Mouse (Mus musculus) Muller cell, postnatal 12 days (primary cell): ENCODE results near the gene Pla2g5.
"Not testable (repeated sequence)": the region's sequence is repeated elsewhere in the genome, so short reads cannot be mapped to it uniquely, and the experiment has no call there.

Source experiments
- DNase-seq: peaks from one replicate; pipeline ENCODE4 v3.0.0-alpha.2; 2015; ENCODE audit errors: inconsistent ontology term

Gene Pla2g5

DNA sequence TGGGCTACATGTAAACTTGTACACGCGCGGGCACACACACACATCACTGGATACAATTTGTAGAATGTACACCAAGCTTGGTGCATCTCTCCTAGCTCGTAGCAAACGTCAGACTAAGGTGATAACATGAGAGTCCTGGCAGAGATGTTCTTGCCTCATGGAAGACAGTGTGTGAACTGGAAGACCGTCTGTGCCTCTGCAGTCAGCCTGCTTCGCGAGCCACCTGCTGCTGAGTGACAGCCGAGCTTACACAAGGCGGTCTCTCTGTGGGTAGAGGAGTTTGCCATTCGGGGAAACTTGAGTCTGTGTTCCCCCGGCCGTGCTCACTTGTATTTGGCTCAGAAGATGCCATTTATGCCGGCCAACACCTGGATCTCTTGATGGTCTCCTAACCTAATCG, 4.8 kb downstream of the Pla2g5 start:
- no peak for DNase-seq

DNA sequence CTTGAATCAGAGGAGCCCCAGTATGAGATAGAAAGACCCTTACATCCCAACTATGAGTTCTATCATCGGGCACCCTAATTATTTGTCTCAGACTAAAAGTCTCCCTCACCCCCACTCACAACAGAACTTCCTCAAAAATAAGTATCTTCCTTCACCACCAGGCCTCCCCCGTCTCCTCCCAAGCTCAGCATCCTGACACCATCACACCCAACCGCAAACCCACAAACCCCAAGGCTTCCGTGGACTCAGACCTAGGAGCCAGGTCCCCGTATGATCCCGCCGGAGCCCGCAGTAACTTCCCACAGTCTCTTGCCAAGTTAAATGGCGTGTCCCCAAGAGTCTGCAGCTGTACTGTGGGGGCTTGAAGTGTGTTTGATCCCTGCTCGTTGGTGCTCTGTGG, 5.7 kb downstream of the Pla2g5 start:
- no peak for DNase-seq

DNA sequence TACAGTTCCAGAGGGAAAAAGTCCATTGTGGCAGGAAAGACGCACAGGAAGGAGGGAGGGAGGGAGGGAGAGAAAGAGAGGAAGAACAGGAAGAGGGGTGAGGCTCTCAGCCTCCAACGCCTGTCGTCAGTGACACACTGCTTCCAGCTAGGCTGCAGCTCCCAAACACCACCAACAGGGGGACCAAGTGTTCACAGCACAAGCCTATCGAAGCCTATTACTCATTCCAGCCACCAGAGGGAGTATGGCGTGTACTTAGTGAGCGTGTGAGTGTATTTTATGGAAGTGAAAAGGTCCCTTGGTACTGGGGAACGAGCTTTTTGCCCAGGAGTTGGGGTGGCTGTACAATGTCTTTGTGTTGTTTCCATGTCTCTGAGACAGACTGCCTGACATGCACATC, 6.8 kb downstream of the Pla2g5 start:
- DNase-seq: peak; percentile 60

DNA sequence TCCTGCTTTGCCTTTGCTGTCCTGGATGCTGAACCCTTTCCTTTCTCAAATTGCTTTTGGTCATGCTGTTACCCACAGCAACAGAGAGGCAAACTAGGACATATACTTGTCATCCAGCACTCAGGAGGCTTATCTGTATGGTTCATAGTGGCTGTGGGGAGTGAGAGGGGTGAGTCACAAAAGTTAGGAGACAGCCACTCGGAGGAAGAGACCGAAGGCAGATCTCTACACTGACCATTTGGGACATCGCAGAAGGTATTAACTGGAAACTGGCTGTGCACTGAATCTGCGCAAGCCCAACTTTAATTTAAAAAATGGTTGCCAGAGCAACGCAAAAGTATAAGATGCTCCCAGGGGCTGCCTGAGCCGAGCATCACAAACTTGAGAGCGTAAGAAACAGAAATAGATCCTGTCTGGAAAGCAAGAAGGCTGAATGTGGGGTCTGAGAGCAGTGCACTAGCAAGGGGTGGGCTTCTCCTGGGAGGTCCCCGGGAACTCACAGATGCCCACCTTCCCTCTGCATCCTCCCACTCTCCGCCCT, 8.1 kb downstream of the Pla2g5 start:
- DNase-seq: no peak

DNA sequence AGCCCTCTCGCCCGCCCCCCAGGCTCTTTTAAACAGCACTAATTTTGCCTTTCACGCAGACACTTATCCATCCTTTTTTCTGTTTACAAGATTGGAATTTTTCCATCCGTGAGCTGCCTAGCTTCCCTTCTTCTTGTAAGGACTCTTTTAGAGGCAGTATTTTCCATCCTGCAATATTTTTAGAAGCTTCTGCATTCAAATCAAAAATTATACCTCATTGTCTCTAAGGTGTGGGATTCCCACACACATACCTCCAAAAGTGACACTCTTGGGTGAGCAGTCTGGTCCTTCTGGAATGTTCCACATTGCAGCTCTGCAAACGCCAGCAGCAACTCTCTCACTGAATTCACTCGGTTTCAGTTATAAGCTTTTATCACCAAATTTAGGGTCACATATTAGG, 10.3 kb downstream of the Pla2g5 start:
- no peak for DNase-seq

DNA sequence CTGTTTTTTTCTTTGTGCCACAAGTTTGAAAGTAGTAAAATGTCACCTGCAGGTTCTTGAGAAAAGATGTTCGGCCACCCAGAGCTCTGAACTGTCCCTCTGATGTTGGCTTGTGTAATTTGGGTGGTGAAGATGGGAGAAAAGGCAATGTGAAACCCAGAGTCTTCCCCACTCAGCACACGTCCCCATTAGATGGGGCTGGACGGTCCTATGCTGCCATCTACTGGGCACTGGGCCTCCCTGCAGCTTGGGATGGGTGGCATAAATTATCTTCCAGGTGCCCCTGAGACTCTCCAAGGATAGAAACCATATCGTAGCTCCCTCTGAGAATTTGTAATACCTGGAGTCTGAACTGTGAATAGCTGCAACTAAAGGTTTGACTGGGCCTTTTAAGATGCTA, 11.8 kb downstream of the Pla2g5 start:
- DNase-seq: peak; percentile 78

DNA sequence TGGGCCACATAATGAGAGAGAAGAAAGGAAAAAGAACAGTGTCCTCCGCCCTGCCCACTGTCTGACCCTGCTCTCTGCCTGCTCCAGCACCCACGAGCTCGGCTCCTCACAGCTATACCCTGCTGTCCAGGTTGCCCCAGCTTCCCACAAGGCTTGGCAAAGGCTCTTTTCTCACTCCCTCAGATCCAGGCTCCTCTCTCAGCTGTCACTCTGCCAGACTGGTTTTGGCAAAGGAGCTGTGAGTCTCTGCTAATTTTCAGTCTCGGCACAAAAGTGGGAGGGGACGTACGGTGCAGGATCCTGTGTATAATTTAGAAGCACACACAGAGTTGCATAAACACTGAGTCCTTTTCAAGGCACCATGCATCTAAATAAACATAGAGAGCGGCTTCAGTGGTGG, 21.9 kb downstream of the Pla2g5 start:
- DNase-seq: peak; percentile 64

DNA sequence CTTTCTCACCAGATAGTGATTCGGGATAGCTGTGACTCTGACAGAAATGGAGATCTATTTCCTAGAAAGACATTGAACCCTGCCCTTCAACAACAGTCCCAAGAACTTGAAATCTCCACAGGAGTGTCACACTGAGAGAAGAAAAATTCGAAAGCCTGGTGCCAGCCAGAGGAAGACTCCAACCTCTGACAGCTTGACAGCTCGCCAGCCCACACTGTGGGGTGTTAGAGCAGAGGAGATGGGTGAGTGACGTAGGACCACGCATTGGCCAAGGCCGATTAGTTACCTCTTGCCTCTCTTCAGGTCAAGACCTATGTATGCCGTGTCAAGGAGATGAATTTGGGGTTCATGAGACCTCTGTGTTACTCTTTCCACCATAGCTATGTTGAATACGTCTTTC, 22.6 kb downstream of the Pla2g5 start:
- DNase-seq: no peak

DNA sequence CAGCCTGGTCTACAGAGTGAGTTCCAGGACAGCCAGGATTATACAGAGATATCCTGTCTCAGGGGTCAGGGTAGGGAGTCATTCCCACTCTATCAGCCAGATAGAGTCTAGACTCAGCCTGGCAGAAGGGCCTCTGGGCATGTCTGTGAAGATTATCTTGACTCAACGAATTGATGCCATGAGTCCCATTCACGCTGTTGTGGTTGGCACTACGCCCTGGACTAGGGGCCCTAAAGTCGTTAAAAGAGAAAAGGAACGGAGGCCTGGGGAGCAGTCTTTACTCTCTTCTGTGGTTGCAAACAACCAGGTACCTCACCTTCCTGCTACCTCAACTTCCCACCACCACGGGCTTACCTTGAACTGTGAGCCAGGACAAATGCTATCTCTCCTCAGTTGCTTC, 23.5 kb downstream of the Pla2g5 start:
- no peak for DNase-seq

DNA sequence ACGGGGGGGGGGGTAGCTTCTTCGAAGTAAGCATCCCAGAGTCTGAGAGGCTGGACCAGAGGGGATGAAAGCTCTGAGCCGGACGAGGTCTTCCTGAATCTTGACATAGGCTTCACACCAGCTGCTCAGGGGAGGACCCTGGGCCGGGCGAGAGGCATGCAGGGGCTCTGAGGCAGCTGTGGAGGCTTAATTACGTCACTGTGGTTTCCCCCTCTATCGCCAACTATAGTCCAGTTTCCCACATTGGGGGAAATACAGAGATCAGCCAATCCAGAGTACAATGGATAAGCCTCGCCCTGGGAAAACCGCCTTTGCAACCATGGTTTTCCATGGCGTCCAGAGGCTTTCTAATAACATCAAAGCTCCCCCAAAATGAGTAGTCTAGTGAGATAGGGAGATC, 36.1 kb downstream of the Pla2g5 start:
- no peak for DNase-seq

DNA sequence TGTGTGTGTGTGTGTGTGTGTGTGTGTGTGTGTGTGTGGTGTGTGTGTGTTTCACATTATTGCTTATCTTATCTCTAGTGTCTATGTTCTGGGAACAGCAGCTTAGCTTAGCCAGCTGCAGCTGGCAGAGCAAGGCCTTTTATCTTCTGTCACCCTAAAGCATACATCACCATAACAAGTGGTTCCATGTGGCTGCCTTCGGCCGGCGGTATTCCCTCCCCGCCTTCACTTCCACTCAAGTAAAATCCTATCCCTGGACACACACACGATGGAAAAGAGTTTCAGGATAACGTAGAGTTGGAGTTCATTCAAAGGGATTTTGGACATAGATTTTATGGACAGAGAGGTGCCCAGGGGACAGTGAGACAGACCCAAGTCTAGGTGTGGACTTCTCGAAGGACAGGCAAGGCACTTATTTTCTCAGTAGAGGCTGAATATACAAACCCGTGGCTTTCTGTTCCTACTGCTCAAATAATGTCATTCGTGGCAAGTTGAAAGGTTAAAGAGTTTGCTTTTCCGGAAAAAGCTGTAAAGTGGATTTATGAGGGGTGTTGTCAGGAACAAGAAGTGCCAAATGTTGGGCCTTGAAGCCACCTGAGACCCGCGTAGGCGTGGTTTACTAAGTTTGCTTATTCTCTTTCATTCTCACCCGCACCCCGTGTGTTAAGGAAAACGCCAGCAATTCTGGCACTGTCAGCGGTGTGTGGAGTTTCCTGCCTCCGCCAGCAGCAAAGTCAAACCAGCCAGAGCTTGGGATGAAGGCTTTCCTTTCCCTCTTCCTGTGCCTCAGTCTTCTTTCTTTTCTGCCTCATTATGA, 37.3 kb downstream of the Pla2g5 start:
- no peak for DNase-seq

DNA sequence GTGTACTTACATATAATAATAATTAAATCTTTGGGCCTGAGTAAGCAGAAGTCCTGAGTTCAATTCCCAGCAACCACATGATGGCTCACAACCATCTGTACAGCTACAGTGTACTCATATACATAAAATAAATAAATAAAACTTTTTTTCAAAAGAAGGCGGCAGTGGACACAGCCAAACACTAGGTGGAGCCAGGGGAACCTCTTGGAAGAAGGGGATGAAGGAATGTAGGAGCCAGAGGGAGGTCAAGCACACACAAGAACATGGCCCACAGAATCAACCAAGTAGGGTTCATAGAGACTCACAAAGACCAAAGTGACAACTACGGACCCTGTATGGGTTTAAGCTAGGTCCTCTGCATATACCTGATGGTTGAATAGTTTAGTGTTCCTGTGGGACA, 38.6 kb downstream of the Pla2g5 start:
- no peak for DNase-seq

DNA sequence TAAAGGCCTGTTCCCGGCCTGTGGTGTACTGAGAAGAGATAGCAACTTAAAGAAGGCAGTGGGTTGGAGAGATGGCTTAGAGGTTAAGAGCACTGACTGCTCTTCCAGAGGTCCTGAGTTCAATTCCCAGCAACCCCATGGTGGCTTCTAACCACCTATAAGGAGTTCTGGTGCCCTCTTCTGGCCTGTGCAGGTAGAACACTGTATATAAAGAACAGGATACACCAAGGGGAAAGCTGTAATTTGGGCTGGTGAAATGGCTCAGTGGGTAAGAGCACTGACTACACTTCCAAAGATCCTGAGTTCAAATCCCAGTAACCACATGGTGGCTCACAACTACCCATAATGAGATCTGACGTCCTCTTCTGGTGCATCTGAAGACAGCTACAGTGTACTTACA, 39.1 kb downstream of the Pla2g5 start:
- DNase-seq: not testable (repeated sequence)

DNA sequence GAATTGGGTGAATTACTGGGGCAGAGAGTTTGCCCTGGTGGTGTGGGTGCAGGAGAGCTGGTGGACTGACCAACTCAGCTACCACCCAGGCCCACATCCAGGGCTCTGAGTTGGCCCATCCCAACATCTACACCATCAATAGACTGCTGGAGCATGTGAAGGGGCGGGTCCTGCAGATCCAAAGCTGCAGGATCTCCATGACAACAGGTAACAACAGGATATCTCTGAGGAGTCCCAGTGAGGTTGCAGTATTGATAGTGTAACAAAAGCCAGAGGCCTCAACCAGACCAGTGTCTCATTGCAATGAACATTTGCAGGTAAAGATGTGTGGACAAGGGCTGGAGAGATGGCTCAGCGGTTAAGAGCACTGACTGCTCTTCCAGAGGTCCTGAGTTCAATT, 42.2 kb downstream of the Pla2g5 start:
- no peak for DNase-seq

DNA sequence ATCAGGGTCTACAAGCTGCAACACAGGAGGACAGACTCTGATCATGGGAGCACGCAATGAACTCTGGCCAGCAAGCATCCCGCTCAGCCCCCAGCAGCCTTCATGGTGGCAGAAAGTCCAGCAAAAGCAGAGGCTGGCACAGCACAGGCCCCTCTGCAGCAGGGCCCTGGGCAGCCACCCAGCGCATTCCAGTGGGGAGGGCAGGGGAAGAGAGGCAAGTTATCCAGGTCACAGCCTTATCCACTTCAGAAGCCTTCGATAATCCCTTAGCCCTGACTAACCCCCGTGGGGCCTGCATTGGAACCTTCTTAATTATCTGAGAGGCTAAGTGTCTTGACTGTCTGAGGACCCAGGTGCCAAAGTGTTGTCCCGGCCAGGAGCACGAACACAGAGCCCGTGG, 44.2 kb downstream of the Pla2g5 start:
- DNase-seq: peak; percentile 92

DNA sequence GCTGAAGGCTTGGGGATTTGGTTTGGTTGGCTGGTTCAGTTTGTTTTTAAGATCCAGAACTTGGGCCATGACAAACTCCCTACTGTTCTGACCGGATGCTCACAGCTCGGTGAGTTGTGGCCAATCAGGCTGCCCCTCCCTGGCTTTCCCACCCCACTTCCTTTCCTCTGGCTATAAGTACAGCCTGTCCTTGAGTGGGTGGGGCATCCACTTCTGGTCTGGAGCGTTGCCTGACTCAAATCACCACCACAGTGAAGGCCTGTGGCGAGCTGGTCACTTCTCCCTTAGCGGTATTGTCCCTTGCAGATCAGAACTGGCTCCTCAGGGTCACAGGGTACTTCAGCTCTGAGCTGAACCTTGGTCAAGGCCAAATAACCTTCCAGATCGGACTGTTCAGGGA, 45.5 kb downstream of the Pla2g5 start:
- DNase-seq: peak; percentile 19

DNA sequence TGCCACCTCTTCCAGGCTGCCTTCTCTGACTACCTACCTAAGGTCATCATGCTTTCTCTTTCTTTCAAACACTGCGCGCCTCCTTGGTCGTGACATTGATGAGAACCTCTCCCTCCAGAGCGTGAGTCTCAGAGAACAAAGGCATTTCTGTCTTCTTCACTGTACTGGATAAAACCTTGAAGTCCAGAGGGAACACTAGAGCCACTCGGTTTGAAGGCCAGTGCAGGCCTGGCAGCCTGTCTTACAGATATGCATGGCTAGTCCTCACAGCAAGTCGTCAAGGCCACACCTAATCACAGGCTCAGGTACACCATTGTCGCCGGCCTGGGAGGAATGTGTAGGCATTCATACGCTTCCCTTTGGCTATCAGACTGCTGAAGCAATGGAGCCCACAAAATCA, 47.1 kb downstream of the Pla2g5 start:
- no peak for DNase-seq

DNA sequence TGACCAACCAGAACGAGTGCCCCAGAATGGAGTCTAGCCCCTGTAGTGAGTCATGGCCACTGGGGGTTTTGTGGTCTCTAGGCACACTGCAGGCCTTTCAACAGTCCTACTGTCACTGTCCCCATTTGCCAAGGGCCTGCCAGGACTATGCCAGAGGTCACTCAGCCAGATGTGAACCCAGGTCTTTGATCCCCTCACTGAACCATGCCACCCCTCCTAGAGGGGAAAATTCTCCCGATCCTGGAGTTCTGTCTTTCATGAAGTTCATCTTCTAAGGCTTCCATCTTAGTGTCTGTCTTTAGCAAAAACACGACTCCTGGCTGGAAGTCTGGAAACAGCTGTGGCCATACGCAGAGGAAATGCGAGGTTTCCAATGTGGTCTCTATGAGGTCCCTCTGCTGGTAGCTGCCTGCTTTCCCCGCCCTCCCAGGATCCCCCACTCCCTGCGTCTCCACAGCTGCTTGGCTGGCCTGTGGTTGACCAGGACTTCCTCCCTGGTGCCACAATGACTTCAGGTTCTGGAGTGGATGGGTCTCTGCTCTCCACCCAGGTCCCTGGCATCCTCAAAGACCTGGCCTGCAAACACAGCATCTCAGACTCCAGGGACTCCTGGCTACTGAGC, 56.3 kb downstream of the Pla2g5 start:
- DNase-seq: no peak

DNA sequence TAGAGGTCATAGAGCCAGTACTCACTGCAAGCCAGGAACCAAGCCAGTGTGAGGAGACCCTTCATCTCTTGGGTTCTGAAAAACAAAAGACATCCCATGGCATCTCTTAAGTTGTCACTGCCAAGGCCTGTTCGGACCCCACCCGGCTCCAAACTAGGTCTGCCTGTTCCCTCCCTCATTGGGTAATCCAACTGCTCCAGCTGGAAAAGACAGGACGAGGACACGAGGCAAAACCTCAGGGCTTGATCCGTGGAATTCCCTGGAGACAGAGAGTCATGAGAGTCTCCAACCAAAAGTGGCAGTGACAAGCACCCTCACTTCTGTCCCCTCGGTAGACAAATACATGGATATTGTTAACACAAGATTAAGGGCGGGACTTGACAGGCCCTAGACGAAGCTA, 57.1 kb downstream of the Pla2g5 start:
- no peak for DNase-seq

DNA sequence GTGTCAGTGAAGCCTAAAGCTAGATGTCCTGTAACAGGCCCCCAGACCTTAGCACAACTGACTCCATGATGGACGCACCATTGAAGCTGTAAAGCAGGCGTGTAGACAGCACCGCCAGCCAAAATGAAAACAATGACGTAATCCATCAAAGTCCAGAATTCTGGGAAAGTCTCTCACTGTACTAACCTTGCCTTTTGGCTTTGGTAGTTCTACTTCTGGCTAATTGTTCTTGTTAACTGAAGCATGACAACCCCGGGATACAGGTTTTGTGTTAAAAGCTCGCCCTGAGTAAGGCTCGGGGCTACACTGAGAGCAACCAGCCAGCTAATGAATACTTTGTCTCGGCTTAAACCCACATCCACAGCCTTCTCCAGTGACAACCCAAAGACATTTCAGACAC, 58.0 kb downstream of the Pla2g5 start:
- DNase-seq: peak; percentile 49

DNA sequence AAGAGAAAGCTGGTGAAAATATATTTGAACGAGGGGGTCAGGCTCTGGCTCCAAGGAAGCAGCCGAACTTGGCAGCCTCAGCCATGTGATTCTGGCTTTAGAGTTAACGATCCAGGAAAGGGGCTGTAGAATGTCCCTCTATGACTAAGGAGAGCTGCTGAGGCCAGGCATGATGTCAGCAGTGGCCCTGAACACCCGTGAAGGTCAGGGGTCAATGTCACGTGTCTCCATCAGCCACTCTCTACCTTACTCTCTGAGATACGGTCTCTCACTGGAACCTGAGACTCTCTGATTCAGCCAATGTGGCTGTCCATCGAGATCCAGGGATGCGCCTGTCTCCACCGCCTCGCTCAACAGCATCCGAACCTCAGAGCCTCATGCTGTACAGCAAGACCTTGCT, 60.4 kb downstream of the Pla2g5 start:
- no peak for DNase-seq

DNA sequence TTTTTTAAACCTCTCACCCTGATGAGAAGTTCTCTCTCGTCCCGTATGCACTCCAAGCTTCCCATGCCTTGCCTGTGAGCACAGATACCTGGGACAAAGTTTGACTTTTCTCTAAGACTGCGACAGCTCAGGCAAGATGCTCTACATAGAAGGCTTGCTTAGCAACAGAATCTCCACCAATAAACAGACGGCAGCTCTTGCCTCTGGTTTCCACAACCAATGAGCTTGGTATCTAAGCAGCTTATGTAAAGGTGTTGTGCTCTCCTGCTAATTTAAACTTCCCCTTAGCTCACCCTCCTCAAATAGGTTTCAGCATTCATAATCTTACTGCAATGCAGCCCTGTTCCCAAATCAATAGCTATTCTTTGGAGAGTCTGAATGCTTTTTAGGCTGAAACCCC, 61.7 kb downstream of the Pla2g5 start:
- DNase-seq: no peak

DNA sequence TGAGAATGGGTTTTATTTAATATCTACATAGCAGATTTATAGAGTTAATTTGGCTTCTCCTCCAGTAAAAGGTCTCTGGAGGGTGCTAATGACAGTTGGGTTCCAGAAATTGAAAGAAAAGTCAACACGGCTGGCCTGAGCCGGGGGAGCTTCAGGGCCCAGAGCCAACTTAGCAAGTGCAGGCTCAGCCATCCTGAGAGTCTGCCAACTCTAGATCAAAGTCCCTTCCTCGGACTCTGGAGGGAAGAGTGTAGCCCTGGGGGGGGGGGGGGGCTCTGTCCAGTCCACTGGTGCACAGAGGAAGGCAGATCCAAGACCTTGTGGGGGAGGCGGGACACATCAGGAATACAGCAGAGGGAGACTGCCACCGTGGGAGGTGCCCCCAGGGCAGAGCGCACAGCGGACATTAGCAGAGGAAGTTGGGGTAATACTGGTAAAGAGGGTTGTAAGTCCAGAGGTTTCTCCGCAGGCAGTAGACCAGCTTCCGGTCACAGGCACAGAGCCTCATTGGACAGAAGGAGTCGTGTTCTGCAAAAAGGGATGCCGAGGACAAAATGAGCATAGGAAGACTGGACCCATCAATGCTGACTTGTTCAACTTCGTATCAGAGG, 63.0 kb downstream of the Pla2g5 start:
- no peak for DNase-seq
